8 mouse cellular contexts compared by ENCODE assay signal in the genomic region with DNA sequence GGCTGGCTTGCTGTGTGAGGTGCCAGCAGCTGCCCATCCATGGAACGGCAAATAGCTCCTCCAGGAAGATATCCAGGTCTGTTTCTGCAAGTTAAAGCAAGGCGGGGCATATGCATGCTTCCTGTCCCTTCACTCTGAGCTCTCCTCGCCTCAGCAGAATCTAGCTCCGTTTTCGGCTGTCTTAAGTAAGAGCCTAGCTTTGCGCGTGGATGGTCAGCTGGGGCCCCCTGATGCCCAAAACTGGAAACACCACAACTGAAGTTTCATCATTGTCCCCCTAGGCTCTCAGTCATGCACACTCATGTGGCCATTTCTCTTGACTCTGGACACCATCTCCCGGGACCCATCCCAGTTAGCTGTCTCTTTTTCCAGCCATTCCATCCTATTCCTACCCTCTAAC. TPM values are rescaled to one million over a fixed set of nuclear protein-coding genes. Genes with fewer than 3 reads are reported as not detected.
DNase-seq lines count a peak whose midpoint lies in the region; ATAC-seq lines count a peak whose summit lies in the region.

No protein-coding gene starts in this region.

- intact Hi-C loops in left cerebral cortex, postnatal 10 days (cut with DNase I) = loop anchor here (5.0 kb wide), 1 partner anchor 244 kb away; no protein-coding TSS in a partner anchor

- H3K9me3 ChIP-seq in heart, embryonic 16.5 days (replicated peaks; ENCODE audit: control insufficient read depth, low read length) = no peaks in the 10 kb centered on the region
- H3K9me3 ChIP-seq in midbrain, embryonic 14.5 days (ENCODE audit: control insufficient read depth, low read length) = no peaks in the 10 kb centered on the region

- no peaks in the 10 kb centered on the region for H3K27me3 ChIP-seq in heart, embryonic 16.5 days (ENCODE audit: control insufficient read depth, insufficient read depth, low read length)
- no peaks in the 10 kb centered on the region for H3K27me3 ChIP-seq in midbrain, embryonic 14.5 days (ENCODE audit: control insufficient read depth, insufficient read depth, low read length)

- H3K4me2 ChIP-seq in heart, embryonic 16.5 days (ENCODE audit: low read depth, low read length) = no peak overlapping the region
- no peak overlapping the region for H3K4me2 ChIP-seq in midbrain, embryonic 14.5 days (ENCODE audit: low read length)

- no peaks in the 10 kb centered on the region for H3K4me1 ChIP-seq in heart, embryonic 16.5 days (ENCODE audit: control insufficient read depth, insufficient read depth, low read length)
- H3K4me1 ChIP-seq in midbrain, embryonic 14.5 days (ENCODE audit: control insufficient read depth, insufficient read depth, low read length) = no peaks in the 10 kb centered on the region

- no peak overlapping the region for H3K4me3 ChIP-seq in heart, embryonic 16.5 days (ENCODE audit: low read length)
- no peak overlapping the region for H3K4me3 ChIP-seq in midbrain, embryonic 14.5 days (replicated peaks; ENCODE audit: low read depth, low read length)

- peak; percentile 30 to 74 for DNase-seq in adrenal gland, adult (ENCODE audit: inconsistent age in 2 of 2, low spot score in 1 of 2)
- no peak for DNase-seq in adrenal gland, postnatal 4 days (ENCODE audit: low spot score in 2 of 2)
- DNase-seq in 3134 (ENCODE audit: extremely low read depth, insufficient read length, low spot score) = peak; percentile 56
- DNase-seq in cerebellum, postnatal 25 days = peak; percentile 46 to 65
- DNase-seq in left cerebral cortex, postnatal 10 days (ENCODE audit: extremely low spot score in 1 of 2, low spot score in 2 of 2) = peak; percentile 48 to 60
- peak; percentile 78 for DNase-seq in midbrain, embryonic 14.5 days
- peak; percentile 81 for DNase-seq in telencephalon, adult 2 months (ENCODE audit: low read depth, low spot score)

- H3K27ac ChIP-seq in heart, embryonic 16.5 days (ENCODE audit: low read length) = no peak overlapping the region
- no peak overlapping the region for H3K27ac ChIP-seq in midbrain, embryonic 14.5 days (replicated peaks; ENCODE audit: low read depth, low read length)

- no peaks in the 10 kb centered on the region for H3K36me3 ChIP-seq in heart, embryonic 16.5 days (ENCODE audit: control insufficient read depth, insufficient read depth)
- no peaks in the 10 kb centered on the region for H3K36me3 ChIP-seq in midbrain, embryonic 14.5 days (ENCODE audit: control insufficient read depth, insufficient read depth, low read length)

- 20% methylated on average over 8 of the region's 8 CpGs for WGBS in heart, embryonic 16.5 days
- 37% methylated on average over 8 of the region's 8 CpGs for WGBS in midbrain, embryonic 14.5 days

- H3K9ac ChIP-seq in heart, embryonic 16.5 days (ENCODE audit: low read length) = no peak overlapping the region; the same call in 1 of the 2 replicates
- no peak overlapping the region for H3K9ac ChIP-seq in midbrain, embryonic 14.5 days (replicated peaks; ENCODE audit: low read length)

- 0 out of 2 replicates have a peak, but pooled peaks have one; percentile 41 for ATAC-seq in heart, embryonic 16.5 days (replicated peaks; ENCODE audit: extremely low read depth, insufficient read depth, low FRiP score)
- peak; percentile 14; the same call in 1 of the 2 replicates for ATAC-seq in midbrain, embryonic 14.5 days (ENCODE audit: low FRiP score, low TSS enrichment)

RNA-seq across cellular contexts. Expression of a gene that starts 34.3 kb away (rescaled TPM):
- total RNA-seq in adrenal gland, postnatal 4 days (2021) = 10 to 100 TPM; 41.8 to 44.7 TPM
- 24.9 and 27.6 TPM in 2 replicates for polyA plus RNA-seq in heart, embryonic 16.5 days (2015; fragmentation: Nextera tagmentation; extraction: Ambion mirVana)
- 10 to 100 TPM; 68.3 to 71.0 TPM for total RNA-seq in left cerebral cortex, postnatal 10 days (2021)
- 66.5 and 77.2 TPM in 2 replicates for polyA plus RNA-seq in midbrain, embryonic 14.5 days (2014; fragmentation: Nextera tagmentation; extraction: Ambion mirVana)

Comparison
In these comparisons a context has a peak if more than half of its experiments do, and no peak if none do; other contexts are left out.
1. DNase-seq: peak in adrenal gland, adult (2 of 2), 3134 (single experiment), cerebellum, postnatal 25 days (2 of 2), left cerebral cortex, postnatal 10 days (2 of 2), midbrain, embryonic 14.5 days (single experiment) and telencephalon, adult 2 months (single experiment); none in adrenal gland, postnatal 4 days (0 of 2).